ENCODE assay signal across 17 mouse cellular contexts in the genomic region with DNA sequence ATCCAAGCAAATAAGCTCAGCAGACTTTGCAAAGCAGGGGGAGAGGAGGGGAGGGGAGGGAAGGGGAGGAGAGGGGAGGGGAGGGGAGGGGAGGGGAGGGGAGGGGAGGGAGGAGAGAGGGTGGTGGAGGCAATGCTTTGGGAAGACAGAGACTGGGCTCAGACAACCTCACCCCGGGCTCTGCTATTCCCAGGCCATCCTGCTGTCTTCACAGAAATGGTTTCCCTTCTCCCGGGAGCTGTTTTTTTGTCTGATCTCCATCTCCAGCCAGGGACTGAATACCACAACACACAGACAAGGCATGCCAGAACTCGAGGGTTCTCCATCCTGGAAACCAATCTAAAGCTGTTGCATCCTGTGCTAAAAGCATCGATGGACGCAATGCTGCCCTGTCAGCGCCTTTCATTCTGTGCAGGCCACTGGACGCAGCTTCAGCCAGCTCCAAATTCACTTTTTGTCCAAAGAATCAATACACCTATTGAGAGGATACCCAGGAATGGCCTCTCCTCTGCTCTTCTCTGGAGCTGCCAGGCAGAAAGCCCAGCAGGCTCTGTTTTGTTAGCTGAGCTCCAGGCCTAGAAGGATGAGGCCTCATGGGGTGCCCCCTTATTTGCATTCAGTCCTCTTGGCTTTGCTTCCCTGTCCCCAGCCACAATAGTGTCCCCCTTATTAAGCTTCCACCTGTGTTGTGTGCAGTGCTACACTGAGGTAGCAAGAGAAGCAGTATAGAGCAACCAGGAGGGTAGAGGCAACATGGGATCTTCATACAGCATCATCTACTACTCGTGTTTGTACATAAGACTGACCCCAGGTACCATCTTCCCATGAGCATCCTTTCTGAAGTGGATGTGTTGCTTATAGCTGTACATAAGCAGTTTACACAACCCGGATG.
DNase-seq lines count a peak whose midpoint lies in the region; ATAC-seq lines count a peak whose summit lies in the region.
"Had no signal": no experiment of that assay in that cellular context is flagged by ENCODE, and none has a peak within 500 bp of the region (broad histone marks: within the 10 kb centered on the region; RNA-seq: fewer than 3 reads in every experiment).

No protein-coding gene starts in this region.

- no peak for DNase-seq in neural tube, embryonic 10.5 days (ENCODE audit: extremely low spot score, low spot score)
- peak; percentile 45 for DNase-seq in forebrain, embryonic 14.5 days (ENCODE audit: low spot score)
- no peak for DNase-seq in midbrain, embryonic 10.5 days (ENCODE audit: low spot score)
- DNase-seq in heart, postnatal 4 days, result no peak
- no peak for DNase-seq in liver, embryonic 11.5 days (ENCODE audit: low spot score)
- DNase-seq in layer of hippocampus, postnatal 36 days, result no peak
- no peak for DNase-seq in kidney, postnatal 14 days
- DNase-seq: adrenal gland, postnatal 14 days; gastrocnemius, postnatal 14 days; liver; thymus, adult 18-20 months had no signal

- peak overlapping the region; percentile 73 for H3K27ac ChIP-seq in neural tube, embryonic 13.5 days (replicated peaks)
- no peak overlapping the region for H3K27ac ChIP-seq in forebrain, embryonic 14.5 days (ENCODE audit: low read depth, low read length)
- peak overlapping the region; percentile 57 for H3K27ac ChIP-seq in midbrain, embryonic 10.5 days (replicated peaks)
- H3K27ac ChIP-seq in liver, embryonic 11.5 days (ENCODE audit: low read depth, low read length), result no peak overlapping the region
- H3K27ac ChIP-seq: heart, embryonic 13.5 days; kidney, embryonic 15.5 days; lung, embryonic 15.5 days had no signal

- no peak overlapping the region for H3K9ac ChIP-seq in neural tube, embryonic 13.5 days
- H3K9ac ChIP-seq in forebrain, embryonic 14.5 days (ENCODE audit: low read length), result no peak overlapping the region
- H3K9ac ChIP-seq in liver, embryonic 11.5 days (ENCODE audit: low read depth, low read length), result no peak overlapping the region
- H3K9ac ChIP-seq: heart, embryonic 13.5 days; kidney, embryonic 15.5 days; lung, embryonic 15.5 days had no signal

- no peaks in the 10 kb centered on the region for H3K27me3 ChIP-seq in neural tube, embryonic 13.5 days
- no peaks in the 10 kb centered on the region for H3K27me3 ChIP-seq in forebrain, embryonic 14.5 days (replicated peaks; ENCODE audit: control insufficient read depth, insufficient read depth, low read length)
- H3K27me3 ChIP-seq in midbrain, embryonic 10.5 days (ENCODE audit: low read depth, poor library complexity, severe bottlenecking), result no peaks in the 10 kb centered on the region
- no peaks in the 10 kb centered on the region for H3K27me3 ChIP-seq in liver, embryonic 11.5 days (replicated peaks; ENCODE audit: control insufficient read depth, insufficient read depth, low read length)
- H3K27me3 ChIP-seq: heart, embryonic 13.5 days; kidney, embryonic 15.5 days; lung, embryonic 15.5 days; megakaryocyte, embryonic 14.5 days had no signal

- WGBS in neural tube, embryonic 13.5 days, result 39% methylated on average over 9 of the region's 9 CpGs
- 31% methylated on average over 9 of the region's 9 CpGs for WGBS in forebrain, embryonic 14.5 days
- 30% methylated on average over 9 of the region's 9 CpGs for WGBS in midbrain, embryonic 10.5 days
- 60% methylated on average over 9 of the region's 9 CpGs for WGBS in liver, embryonic 11.5 days

- no peaks in the 10 kb centered on the region for H3K36me3 ChIP-seq in neural tube, embryonic 13.5 days
- H3K36me3 ChIP-seq in forebrain, embryonic 14.5 days (ENCODE audit: control insufficient read depth, insufficient read depth, low read length), result no peaks in the 10 kb centered on the region
- no peaks in the 10 kb centered on the region for H3K36me3 ChIP-seq in midbrain, embryonic 10.5 days
- H3K36me3 ChIP-seq in liver, embryonic 11.5 days (ENCODE audit: control insufficient read depth, insufficient read depth, low read length), result no peaks in the 10 kb centered on the region
- H3K36me3 ChIP-seq: G1E; heart, embryonic 13.5 days; kidney, embryonic 15.5 days; lung, embryonic 15.5 days had no signal

- H3K4me2 ChIP-seq in neural tube, embryonic 13.5 days, result no peak overlapping the region
- no peak overlapping the region for H3K4me2 ChIP-seq in forebrain, embryonic 14.5 days (ENCODE audit: low read length)
- H3K4me2 ChIP-seq in liver, embryonic 11.5 days, result no peak overlapping the region
- H3K4me2 ChIP-seq: heart, embryonic 13.5 days; kidney, embryonic 15.5 days; lung, embryonic 15.5 days had no signal

- H3K4me3 ChIP-seq in neural tube, embryonic 13.5 days, result no peak overlapping the region
- H3K4me3 ChIP-seq in forebrain, embryonic 14.5 days (ENCODE audit: low read depth, low read length), result no peak overlapping the region
- no peak overlapping the region for H3K4me3 ChIP-seq in midbrain, embryonic 10.5 days
- H3K4me3 ChIP-seq in liver, embryonic 11.5 days (ENCODE audit: low read depth, low read length), result no peak overlapping the region
- H3K4me3 ChIP-seq: heart, embryonic 13.5 days; kidney, embryonic 15.5 days; lung, embryonic 15.5 days; megakaryocyte, embryonic 14.5 days had no signal

- peak; percentile 72 for ATAC-seq in neural tube, embryonic 13.5 days (ENCODE audit: low read depth)
- ATAC-seq in forebrain, embryonic 14.5 days, result no peak; the same call in 1 of the 2 replicates
- ATAC-seq in liver, embryonic 11.5 days (replicated peaks; ENCODE audit: low FRiP score), result no peak

- no peaks in the 10 kb centered on the region for H3K9me3 ChIP-seq in neural tube, embryonic 13.5 days
- H3K9me3 ChIP-seq in forebrain, embryonic 14.5 days (replicated peaks; ENCODE audit: control insufficient read depth, low read length), result no peaks in the 10 kb centered on the region
- H3K9me3 ChIP-seq in midbrain, embryonic 10.5 days (replicated peaks), result no peaks in the 10 kb centered on the region
- no peaks in the 10 kb centered on the region for H3K9me3 ChIP-seq in liver, embryonic 11.5 days (ENCODE audit: control insufficient read depth, low read length)
- H3K9me3 ChIP-seq: G1E; heart, embryonic 13.5 days; kidney, embryonic 15.5 days; lung, embryonic 15.5 days; megakaryocyte, embryonic 14.5 days had no signal

- H3K4me1 ChIP-seq in neural tube, embryonic 13.5 days (replicated peaks), result peaks cover 8% of the 10 kb centered on the region
- no peaks in the 10 kb centered on the region for H3K4me1 ChIP-seq in forebrain, embryonic 14.5 days (ENCODE audit: control insufficient read depth, insufficient read depth, low read length)
- H3K4me1 ChIP-seq in midbrain, embryonic 10.5 days, result peaks cover 13% of the 10 kb centered on the region
- H3K4me1 ChIP-seq in liver, embryonic 11.5 days (replicated peaks; ENCODE audit: control insufficient read depth, insufficient read depth, low read length), result no peaks in the 10 kb centered on the region
- H3K4me1 ChIP-seq: heart, embryonic 13.5 days; kidney, embryonic 15.5 days; lung, embryonic 15.5 days; megakaryocyte, embryonic 14.5 days had no signal

Comparison
In these comparisons a context has a peak if more than half of its experiments do, and no peak if none do; other contexts are left out.
1. H3K27ac ChIP-seq: peak in neural tube, embryonic 13.5 days (single experiment) and midbrain, embryonic 10.5 days (single experiment); none in forebrain, embryonic 14.5 days (single experiment) and liver, embryonic 11.5 days (single experiment).